Mouse (Mus musculus) left cerebral cortex, adult 18-20 months (tissue): ENCODE data around the gene Herc6. TPM values are rescaled to one million over a fixed set of nuclear protein-coding genes. Genes with fewer than 3 reads are reported as not detected.
A peak's percentile ranks its signal among the peaks of the same experiment; 100 is the strongest.

Source experiments
- DNase-seq, 2 experiments: peaks; one replicate each; pipeline ENCODE4 v3.0.0; 2021 to 2022; ENCODE audit warnings: low spot score in 2 of 2, mixed read lengths in 1 of 2
- total RNA-seq, 2 experiments: library from RNA; stranded (reverse); gene quantifications; 2 replicates each; pipeline ENCODE4 v1.2.3; 2021

Herc6 gene
- total RNA-seq, 2 experiments from 2014 or later, result 12.7 to 16.4 TPM

DNA sequence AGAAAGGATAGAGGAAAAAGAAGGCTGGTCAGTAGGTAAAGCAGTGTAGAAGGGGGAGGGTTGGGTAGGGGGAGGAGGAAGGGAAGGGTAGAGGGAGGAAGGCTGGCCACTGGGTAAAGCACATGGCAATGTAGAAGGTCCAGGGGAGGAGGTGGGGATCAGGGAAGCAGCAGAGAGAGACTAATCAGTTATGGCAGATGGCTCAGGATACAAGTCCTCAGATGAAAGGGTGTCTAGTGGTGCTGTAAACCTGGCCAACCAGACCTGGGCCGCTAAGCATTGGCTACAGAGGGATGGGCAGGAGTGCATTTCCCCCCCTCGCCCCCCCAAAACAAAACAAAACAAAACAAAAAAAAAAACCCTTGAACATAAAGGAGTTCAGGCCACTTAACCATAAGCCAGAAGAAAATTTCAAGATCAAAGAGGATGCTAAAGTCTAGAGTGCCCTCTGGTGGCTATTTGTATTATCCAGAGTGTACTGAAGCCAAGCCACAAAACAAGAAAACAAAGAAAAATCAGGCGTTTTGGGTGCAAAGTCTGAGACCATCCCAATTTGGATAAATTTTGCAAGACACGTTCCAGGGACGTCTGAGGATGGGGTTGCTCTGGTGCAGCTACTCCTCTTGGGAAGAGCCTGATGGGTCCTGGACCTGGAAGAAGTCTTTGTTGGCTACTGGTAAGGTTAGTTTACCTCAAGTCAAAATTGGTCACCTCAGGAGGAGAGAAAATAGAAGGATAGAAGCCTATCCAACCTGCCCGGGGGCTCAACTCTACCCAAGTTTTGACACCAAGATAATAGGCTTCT lies 10.4 kb upstream of the Herc6 start:
- peak; percentile 39 to 67 for DNase-seq

DNA sequence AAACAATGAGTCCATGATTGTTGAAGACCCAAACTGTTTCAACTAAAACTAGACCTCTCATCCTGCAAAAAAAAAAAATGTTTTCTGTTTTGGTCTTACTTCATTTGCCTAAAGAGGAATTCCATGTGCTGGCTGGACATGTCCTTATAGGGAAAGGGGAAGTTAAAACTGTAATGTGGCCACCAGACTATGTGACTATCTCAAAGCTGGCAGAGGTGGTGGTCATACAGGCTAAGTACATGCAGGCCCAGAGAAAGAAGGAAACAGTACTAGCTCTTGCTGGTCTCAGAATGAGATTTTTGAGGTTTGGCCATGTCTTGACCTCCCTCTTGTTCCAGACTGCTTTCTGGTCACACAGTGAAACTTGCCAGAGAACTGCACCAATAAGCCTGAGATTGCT lies 9.2 kb upstream of the Herc6 start:
- no peak for DNase-seq

DNA sequence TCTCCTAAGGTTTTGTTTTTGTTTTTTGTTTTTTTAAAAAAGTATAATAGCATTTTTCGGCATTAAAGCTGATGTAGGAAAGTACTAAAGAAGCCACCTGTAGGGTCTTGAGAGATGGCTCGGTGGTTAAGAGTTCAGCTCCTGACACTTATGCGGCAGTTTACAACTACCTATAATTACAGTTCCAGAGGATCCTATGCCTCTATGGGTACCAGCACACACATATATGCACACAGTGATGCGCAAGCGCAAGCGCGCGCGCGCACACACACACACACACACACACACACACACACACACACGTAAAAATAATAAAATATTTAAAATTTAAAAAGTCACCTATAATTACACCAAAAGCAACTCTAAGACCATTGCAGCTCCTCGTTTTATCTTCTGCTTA lies 795 bp downstream of the Herc6 start:
- DNase-seq, result no peak

DNA sequence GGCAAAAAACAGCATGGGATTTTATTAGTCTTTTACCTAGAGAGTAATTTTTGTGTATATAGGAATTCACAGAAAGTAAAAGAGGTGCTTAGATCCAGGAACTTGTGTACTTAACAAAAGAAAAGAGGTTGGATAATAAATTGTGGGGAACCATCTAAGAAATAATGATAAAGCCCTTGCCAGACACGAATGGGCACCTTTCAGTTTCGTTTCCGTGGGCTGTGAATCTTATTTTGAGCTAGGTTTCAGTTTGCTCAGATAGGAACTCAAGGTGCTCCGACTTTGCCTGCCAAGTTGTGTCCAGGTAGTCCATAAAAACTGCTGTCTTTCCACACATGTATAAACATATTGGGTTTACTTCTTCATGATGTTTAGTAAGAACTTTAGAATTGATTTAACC lies 1.6 kb downstream of the Herc6 start:
- no peak for DNase-seq

DNA sequence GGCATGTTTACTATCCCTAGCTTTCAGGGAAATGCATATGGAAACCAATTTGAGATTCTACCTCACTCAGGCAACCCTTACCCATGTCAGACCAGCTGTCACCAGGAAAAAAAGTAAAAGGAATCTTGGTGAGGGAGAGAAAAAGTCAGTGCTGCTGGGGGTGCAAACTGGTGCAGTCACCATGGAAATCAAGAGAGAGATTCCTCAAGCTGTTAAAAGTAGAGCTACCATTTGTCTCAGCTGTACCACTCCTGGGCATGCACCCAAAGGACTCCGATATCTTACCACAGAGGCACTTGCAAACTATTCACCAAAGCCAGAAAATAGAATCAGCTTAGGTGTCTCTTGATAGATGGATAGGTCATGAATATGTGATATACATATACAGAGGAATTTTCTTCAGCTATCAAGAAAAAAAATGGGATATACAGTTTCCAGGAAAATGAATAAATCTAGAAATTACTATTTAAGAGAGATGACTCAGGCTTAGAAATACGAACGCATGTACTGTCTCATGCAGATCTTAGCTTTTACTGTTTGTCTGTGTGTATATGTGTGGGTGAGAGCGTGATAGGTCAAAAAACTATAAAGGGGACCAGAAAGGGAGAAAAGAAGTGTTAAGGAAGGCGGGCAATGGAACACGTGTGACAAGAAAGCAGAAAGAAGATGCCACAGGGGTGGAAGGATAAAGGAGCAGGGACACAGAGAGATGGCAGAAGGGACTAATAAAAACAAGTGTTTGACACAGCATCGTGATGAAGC lies 24.9 kb downstream of the Herc6 start:
- peak; percentile 55 to 64 for DNase-seq

DNA sequence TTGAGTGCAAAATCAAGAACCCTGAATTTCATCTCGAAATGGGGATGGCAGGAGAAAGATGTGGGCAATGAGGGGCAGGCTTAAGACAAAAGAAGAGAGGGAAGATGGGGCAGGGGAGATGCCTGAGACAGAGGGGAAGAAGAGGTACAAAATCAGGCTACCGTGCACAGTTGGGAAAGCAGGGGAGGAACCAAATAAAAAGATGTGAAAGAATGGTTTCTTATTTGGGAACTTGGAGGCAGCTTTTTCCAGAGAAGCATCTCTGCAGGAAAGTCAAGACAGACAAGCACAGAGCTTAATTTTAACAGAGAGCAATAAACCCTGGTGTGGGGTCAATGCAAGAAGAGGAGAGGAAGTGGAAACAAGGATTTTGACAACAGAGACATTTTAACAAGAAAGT lies 27.2 kb downstream of the Herc6 start:
- no peak for DNase-seq

DNA sequence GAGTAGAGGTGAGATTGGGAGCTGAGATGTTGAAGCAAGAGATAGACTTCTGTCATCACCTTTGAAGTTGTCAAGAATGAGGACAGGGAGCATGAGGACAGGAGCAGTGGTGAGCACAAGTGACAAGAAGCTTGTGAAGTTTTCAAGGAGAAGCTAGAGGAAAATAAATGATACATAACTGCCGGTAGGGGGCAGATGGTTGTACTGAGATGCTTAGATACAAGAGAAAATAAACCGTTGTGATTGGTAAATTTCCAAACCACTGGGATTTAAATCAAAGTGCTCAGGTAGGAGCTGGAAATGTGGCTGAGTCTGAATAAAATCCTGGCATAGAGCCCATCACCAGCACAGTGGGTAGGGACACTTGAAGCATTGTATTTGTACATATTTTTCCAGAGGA lies 28.8 kb downstream of the Herc6 start:
- DNase-seq, result no peak

DNA sequence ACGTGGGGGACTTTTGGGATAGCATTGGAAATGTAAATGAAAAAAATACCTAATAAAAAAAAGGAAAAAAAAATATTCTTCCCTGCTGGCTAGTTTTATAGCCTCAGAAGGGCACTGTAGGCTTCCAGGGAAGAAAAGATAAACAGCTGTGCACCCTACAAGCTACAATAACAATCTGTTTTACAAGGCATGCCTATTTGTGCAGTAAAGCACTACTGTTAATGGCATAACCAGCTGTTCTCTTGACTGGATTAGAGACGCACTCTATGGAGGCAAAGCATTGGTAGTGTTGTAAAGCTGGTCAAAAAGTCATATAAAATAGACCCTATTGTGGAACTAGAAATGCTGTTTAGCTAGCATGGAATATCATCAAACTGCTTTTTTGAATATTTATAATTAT lies 35.0 kb downstream of the Herc6 start:
- no peak for DNase-seq

DNA sequence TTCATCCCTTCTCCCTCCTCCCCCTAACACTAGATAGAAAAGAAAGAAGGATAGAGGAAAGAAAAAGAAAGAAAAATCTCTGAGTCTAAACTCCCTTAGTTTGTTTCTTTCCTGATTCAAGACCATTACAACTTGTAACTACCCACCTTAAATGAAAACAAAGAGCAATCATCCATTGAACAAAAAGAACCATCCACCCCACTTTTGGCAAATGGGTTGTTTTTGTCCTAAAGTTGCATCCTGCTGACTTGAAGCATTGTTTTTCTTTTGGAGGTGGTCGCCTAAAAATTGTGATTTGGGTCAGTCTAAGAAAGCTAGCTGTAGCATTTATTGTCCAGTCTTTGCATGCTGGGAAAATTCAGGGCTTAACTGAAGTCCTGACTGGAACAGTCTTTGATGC lies 58.7 kb downstream of the Herc6 start:
- DNase-seq, result no peak

DNA sequence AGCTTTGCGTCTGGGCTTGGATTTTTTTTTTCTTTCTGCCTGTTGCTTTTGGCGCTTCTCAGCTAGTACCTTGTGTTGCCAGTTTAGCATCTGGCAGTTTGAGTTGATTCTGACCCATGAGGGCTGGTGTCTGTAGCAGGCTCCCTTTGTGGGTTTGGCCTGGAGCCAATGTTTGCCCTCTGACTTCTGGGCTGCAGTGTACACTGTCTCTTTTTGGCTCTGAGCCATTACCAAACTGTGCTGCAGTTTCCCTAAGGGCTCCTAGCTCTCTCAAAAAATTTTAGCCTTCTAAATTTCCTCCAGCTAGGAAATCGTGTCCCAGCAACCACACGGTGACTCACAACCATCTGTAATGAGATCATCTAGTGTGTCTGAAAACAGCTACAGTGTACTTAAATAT lies 61.0 kb downstream of the Herc6 start:
- peak; percentile 8 to 22 for DNase-seq

DNA sequence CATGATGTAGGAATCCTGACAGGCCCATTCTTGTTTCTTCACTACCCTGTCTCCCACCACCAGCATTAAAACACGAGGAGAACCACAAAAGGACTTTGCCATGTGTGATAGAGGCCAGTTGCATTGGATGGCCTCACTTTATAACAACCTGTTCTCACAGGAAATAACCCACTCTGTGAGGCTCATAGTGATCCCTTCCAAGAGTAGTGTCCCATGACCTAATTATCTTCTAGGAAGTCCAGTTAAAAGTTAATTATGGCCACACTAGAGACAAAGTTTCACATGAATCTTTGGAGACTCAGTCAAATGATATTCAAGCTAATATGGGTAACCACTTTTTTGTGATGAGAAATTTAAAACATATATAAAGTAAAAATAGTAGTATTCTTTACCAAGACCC lies 66.5 kb downstream of the Herc6 start:
- DNase-seq, result no peak

DNA sequence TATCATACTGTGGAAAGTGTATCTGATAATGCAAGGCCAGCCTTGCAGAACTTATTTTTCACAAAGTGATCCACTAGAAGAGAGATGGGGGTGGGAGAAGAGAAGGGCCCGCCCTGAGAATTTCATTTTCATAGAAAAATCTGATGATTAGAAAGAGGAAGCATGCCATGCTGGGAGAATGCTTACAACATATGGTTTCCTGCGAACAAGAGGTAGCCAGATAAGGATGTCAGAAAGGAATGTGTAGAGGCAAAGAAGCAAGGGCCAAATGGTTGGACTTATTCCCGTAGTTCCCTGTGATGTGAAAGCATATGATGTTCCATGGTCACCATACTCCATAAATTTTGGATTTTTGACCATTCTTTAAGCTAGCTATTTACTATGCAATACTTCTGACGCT lies 80.5 kb downstream of the Herc6 start:
- no peak for DNase-seq

DNA sequence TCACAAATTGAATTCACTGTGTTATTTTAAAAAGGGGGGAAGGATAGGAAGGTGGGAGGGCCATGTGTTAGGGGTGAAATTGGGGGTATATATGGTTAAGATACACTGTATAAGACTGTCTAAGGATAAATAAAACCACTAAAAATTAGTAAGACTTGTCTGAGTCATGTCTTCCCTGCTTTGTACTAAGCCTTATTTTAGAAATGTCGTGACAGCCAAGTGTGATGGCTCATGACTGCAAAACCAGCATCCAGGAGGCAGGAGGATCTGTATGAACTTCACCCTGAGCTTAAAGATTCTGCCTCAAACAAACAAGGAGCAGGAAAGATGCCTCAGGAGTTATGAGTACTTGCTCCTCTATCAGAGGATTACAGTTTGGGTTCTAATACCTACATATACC lies 103.4 kb downstream of the Herc6 start:
- DNase-seq, result no peak

DNA sequence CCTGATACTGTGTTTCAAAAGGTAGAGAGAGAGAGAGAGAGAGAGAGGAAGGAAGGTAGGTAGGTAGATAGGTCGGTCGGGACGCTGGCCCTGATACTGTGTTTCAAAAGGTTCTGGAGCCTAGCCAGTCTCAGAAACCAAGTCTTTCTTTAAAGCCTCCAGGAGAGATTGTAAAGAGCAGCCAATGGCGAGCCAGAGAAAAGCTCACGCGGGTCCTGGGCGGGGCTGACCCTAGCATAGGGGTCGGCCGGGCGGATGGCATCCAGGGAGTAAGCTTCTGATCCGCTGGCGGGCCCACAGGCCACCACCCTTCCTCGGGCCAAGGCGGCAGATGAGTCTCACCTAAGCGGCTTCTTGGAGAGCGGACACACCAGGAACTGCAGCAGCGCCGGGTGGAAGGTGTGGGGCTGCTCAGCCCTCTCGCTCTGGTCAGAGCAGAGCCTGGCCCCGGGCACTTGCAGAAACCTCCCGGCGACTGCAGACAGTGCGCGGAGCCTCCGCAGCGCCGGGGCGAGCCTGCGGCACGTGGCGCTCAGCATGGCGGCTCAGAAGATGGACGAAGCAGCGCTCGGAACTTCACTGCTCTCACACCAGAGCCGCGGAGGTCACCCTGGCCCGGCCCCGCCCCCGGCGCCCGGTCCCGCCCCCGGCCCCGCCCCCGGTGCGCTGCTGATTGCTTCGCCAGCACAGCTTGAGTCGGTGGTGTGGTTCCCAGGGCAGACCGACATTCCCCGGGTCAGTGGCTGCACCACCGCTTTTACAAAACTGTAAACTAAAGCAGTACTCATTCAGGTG lies 110.9 kb downstream of the Herc6 start, which contains the start of gene Pyurf:
Gene Pyurf, minus strand, starts transcription at position 612 of the 795 bp plus-strand sequence.
- DNase-seq, result peak; percentile 76 to 85

DNA sequence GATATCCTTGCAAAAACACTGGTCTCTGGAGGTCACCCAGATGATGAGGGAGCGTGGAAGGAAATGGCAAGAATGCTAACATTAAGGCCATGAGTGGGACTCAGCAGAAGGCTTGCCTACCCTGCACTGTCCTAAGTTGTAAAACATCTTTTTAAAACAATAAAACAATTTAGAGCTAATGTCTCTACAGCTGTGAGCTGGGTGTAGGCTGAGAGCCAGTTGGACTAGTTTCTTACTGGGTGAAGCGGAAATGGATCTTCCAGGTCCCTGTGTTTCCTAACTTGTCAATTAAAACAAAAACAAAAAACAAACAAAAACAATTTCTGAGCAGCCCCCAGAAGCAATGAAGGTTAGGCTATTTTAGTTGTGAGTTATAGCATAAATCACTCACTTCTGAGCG lies 112.3 kb downstream of the Herc6 start:
- no peak for DNase-seq

DNA sequence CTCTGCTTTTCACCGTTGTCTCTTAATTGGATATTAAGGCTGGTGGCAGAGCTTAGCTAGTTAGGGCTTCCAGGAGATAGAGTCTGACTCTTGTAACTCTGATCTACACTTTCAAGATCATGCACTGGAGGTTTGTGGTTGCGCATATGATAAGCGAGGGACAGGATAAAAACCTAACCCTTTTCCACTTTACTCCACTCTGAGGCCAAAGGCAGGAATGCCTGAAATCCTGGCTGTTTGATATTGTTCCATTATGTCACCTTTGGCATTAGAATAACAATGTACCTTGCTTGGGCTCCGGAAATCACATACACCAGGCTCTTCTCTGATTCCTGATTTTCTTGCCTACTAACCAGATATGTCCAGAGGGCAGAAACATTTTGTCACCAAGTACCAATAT lies 120.9 kb downstream of the Herc6 start:
- DNase-seq, result no peak

DNA sequence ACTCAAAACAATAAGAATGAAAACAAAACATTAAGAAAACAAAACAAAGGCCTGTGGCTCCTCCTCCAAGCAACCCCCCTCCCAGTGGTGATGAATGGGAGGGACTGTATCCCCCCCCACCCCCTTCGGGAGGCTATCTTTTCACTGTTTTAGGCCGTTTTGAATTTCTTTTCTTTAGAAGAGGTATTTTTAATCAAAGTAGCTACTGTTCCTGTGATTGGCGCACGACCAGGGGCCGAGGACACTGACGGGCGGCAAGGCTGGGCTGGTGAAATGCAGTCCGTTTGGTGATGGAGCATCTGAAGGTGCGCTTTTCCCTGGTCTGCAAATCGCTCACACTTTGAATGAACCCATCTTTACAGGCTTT lies 121.6 kb downstream of the Herc6 start, which contains the start of gene Lancl2:
Gene Lancl2, plus strand, starts transcription at position 165 of the 367 bp plus-strand sequence.
- peak in 1 of 2 experiments; percentile 51 for DNase-seq

DNA sequence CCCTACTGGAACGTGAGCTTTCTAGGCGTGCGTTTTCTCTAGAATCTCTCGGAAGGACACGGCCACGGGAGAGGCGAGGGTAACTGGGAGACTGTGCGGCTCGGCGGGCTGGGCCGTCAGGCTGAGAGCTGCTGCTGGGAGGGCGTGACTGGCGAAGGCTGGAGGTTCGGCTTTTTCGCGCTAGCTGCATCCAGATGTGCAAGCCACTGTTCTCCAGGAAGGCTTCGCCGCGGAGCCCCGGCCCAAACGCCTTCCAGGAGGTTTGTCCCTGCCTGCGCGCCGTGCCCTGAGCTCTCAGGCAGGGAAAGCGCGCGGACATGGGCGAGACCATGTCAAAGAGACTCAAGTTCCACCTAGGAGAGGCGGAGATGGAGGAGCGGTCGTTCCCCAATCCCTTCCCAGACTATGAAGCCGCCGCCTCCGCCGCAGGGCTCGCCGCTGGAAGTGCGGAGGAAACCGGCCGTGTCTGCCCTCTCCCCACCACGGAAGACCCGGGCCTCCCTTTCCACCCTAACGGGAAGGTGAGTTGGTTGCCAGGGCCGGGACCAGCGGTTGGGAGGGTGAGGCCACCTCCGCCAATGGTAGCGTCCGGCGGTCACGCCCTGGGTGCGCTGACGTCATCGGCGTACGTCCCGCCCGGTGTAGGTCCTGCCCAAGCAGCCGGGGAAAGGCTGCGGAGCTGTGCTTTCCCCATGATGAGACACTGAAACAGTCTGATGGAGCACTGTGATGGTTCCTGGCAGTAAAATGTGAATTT lies 122.1 kb downstream of the Herc6 start:
- peak; percentile 96 to 97 for DNase-seq

DNA sequence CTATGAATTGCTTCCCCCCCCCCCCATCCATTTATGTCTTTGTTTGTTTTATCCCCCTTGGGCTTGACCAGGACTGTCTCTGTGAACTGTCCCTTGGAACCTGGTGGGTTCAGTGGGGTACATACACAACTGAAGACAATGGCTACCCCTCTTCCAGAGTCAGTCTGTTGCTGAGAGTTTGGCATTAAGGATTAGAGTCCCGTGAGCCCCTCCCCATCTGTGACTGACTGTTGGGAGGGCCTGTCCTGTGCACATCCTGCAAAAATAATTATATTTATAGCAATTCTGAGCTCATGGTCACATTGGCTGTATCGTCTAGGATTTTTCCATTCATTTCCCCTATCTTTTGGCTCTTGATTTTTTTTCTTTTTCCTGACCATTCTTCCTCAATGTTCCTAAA lies 122.9 kb downstream of the Herc6 start:
- no peak for DNase-seq

DNA sequence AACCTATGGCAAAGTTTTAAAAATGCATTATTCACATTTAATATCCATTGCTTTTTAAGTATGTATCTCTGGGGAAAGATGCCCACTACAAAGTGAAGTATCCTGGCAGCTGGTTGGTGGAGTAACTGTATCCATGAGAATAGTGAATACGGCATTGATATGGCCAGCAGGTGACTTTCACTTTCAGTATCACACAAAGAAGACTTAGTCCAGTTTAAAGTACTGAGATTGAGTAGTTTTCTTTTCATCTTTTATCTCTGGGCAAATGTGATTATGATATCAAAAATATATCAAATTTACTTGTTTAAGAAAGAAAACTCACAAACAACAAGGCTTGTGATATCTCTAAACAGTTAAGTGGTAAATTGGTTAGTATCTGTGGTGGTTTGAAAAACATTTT lies 125.9 kb downstream of the Herc6 start:
- no peak for DNase-seq

DNA sequence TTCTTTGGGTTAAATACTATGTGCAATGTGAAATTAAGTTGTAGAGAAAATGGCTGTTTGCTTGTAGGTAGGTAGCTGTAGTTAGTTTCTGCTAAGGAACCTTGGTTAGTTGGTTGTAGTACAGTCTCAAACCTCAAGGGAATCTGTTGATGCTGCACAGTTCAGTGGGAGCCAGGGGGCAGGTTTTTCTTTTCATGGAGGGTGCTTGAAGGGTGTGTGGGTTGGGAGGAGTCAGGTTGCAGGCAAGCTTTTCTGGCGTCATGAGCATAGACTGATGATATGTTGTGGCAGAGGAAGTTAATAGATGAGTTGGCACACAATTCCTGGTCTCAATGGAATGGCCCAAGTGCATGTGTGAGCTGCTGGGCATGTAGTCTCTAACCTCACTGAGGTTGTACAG lies 130.9 kb downstream of the Herc6 start:
- no peak for DNase-seq
